Mouse (Mus musculus) Patski (cell line): ENCODE measurements at regions not wholly inside any gene's neighbourhood (a gene's known extent, or its start where the extent isn't known, plus 50 kb on each side); places are given as distances from the start of the nearest gene placed in this dataset.

Source experiments
- ATAC-seq: fragments of 100-300 bp; one replicate; pipeline ENCODE4 v1.8.0; 2021
- CTCF ChIA-PET: fragments of 350-600 bp; sonication (Branson Sonifier 250); formaldehyde crosslinking; loops from one replicate; lab custom pipeline; 2022; ENCODE audit warnings: inconsistent platforms; lab: Charles Lee
- POLR2A ChIA-PET: fragments of 350-600 bp; sonication (Branson Sonifier 250); formaldehyde crosslinking; loops from one replicate; lab custom pipeline; 2022; ENCODE audit warnings: antibody characterized with exemption, inconsistent platforms; lab: Charles Lee
- DNase-seq: peaks from one replicate; pipeline ENCODE4 v3.0.0-alpha.2; 2011; ENCODE audit warnings: low read depth, low spot score
- H3K27me3 ChIP-seq: fragments of 371-371 bp; one replicate; pipeline ENCODE4 v1.5.1; 2021
- CTCF ChIP-seq: fragments of 100-300 bp; IDR thresholded peaks from one replicate; pipeline ENCODE4 v1.5.1; 2021
- in situ Hi-C: fragments of 300-500 bp; cut with MboI; formaldehyde crosslinking; loops from 3 replicates; pipeline ENCODE4 v1.11.1; 2018; ENCODE audit warnings: low pct_unique_long_range_greater_than_20kb, mixed read lengths

DNA sequence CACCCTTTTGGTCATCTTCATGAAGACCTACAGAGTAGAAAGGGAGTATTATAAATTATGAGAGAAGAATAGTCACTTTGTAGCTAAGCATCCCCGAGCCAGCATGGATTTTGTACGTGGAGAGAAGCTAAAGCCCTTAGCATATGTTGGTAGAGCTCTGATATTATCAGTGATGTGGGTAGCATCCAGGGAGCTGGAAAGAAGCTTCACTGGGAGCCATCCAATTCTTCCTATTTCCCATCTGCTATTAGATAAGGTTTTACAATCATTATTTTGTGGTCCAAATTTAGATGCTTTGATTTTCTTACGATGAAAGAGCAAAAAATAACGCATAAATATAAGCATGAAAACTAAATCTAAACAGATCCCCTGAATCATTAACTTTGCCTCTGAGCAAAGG is 353.6 kb upstream of the Trpc7 start:
- DNase-seq (no peak), ATAC-seq (no peak)
- no peak for TF ChIP-seq CTCF
- POLR2A ChIA-PET: no interaction called here
- in situ Hi-C loops: no loop called here
- H3K27me3 ChIP-seq: peaks cover 5% of the 10 kb centered on the region
- CTCF ChIA-PET: no interaction called here

DNA sequence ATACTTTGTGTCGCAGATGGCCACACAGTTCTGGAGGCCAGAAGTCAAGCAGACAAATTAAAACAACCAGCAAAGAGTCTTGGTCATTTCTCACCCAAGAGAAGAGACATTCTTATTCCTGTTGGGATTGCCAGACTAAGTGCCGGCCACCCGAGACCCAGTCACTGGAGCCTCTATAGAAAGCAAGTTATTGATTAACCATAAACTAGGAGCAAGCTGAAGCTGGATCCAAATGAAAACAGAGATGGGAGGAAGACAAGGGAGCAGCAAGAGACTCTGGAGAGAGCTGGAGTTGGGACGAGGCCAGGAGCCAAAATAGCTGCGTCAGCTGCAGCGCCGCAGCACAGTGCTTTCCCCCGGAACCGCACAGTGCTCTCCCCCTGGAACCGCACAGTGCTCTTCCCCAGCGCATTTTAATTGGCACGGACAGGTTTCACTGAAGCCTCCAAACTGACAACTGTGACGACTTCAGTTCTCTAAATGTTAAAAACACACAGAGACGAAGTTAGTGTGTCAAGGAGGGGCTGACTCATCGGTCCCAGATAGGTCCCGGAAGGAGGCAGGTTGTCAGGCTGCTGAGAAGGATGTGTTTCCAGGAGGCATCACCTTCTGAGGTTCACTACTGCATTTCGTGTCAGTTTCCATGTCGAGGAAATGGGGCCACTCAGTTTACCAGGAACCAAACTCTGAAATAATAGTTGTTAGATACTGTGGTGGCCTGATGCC is 350.6 kb upstream of the Trpc7 start:
- in situ Hi-C loops: no loop called here
- no peak for TF ChIP-seq CTCF
- ChIA-PET CTCF (no interaction called here), POLR2A (no interaction called here)
- ATAC-seq (no peak), DNase-seq (no peak)
- H3K27me3 ChIP-seq: peaks cover 5% of the 10 kb centered on the region

DNA sequence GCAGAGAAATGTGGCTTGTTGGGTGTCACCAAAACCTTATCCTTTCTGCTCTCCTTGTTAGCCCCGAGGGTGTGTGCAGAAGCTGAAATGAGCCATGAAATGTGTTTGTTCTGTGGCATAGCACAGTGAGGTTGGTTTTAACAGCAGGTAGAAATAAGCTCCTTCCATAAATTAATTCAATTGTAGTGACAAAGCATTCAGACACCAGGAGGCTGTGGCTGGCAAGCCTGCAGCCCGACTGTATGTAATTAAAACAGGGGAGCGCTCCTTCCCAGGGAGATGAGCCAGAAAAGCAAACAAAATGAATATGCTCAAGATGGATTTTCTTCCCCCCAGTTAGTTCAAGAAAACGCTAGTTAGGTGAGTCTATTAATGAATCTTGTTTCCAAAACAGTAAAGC is 341.1 kb upstream of the Trpc7 start:
- no peak for DNase-seq
- in situ Hi-C loops: no loop called here
- no peak for ATAC-seq
- ChIA-PET POLR2A (no interaction called here), CTCF (no interaction called here)
- H3K27me3 ChIP-seq: no peaks in the 10 kb centered on the region
- TF ChIP-seq CTCF: no peak

DNA sequence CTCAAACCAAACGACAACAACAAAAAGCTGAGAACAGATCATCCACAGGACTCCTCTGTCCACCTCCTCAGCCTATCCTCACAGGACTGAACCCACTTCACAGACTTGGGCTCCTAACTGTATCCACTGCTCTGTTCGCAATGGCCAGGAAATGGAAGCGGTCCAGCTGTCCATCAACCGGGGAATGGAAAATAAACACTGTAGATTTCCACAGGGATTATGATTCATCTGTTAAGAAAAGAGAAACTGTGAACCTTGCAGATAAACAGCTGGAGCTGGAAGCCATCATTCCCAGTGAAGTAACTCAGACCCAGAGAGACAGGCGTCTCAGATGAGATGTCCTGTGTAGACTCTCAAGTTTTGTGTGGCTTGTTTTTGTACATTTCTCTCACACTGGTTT is 340.4 kb upstream of the Trpc7 start:
- ChIA-PET POLR2A (no interaction called here), CTCF (no interaction called here)
- in situ Hi-C loops: no loop called here
- no peaks in the 10 kb centered on the region for H3K27me3 ChIP-seq
- no peak for ATAC-seq
- no peak for TF ChIP-seq CTCF
- DNase-seq: no peak

DNA sequence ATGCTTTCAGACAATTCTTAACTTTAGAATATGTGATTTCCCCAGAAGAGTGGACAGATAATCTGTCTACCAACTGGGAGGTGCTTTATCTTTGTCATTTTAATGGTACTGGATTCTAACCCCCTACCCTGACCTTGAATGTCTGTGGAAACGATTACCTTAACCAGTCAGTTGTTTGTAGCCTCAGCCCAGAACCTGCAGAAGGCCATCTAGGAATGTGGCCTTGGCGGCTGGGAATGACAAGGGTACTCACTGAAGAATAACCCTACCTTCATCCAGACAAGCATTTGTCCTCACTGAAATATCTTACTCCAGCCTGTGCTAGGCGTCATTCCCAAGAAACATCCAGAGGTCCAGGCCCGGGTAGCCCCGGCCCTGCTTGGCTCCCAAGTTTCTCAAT is 337.1 kb upstream of the Trpc7 start:
- TF ChIP-seq CTCF: no peak

DNA sequence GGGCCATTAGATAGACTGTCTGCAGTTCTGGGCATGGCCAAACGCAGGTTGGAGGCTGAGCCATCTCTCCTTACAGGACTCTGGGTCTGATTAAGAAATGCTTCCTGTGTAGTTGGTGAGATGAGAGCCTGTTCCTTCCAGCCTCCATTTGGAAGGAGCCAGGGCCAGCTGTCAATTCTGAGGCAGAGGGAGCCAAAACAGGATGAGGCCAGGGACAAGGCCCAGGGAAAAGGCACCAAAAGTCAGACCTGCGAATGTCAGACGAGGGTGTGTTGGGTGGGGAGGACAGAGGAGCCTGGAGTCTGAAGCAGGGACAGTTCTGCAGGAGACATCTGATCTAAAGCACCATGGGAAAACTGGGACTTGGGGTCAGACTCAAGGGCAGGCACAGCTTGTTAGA is 335.9 kb upstream of the Trpc7 start:
- H3K27me3 ChIP-seq: no peaks in the 10 kb centered on the region
- in situ Hi-C loops: no loop called here
- CTCF ChIA-PET: no interaction called here
- ATAC-seq (no peak), DNase-seq (no peak)
- no peak for TF ChIP-seq CTCF
- POLR2A ChIA-PET: no interaction called here

More for the DNA sequence above, 337.1 kb upstream of the Trpc7 start:
- ChIA-PET POLR2A (no interaction called here), CTCF (no interaction called here)
- in situ Hi-C loops: no loop called here
- no peaks in the 10 kb centered on the region for H3K27me3 ChIP-seq
- DNase-seq (no peak), ATAC-seq (no peak)

DNA sequence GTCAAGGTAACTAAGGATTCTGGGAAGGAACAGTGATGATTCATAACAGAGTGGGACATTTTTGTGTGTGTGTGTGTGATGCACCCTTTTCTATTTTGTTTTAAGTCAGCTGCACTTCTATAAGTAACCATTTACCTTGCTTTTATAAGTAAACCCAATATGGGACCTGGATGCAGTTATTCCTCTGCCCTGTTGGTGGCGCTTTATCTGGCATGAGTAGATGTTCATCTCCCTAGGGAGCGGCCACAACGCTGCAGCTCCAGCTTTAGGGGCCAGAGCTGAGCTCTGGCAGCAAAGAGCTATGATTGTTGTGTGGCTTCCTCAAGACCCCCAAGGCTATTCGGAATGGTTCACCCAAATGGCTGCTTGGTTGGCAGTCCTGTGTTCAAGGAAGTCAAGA is 334.5 kb upstream of the Trpc7 start:
- ChIA-PET CTCF (interaction anchor here (1.0 kb wide), 1 partner anchor 10 kb away, joined by 3 read pairs; no protein-coding TSS in a partner anchor), POLR2A (no interaction called here)
- H3K27me3 ChIP-seq: no peaks in the 10 kb centered on the region
- no peak for ATAC-seq
- no peak for DNase-seq
- TF ChIP-seq CTCF: no peak
- in situ Hi-C loops: no loop called here

DNA sequence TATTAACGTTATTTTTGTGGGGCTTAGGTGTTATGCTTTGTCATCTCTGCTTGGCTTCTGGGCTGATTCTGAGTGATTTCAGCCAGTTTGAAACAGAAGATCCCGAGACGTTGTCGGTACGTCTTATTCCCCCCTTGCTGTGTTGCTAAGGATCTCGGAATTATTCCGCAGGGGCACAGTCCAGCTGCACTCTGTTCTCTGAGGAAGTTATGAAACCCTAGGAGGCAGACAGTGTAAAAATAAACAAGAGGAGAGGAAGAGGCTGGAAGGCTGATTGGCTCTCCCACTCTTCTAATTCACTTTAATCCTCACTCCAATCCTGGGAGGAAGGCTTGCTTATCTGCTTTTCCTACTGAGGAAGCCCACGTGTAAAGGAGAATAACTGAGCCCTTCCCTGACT is 325.3 kb upstream of the Trpc7 start:
- H3K27me3 ChIP-seq: no peaks in the 10 kb centered on the region
- ChIA-PET POLR2A (no interaction called here), CTCF (no interaction called here)
- ATAC-seq: no peak
- in situ Hi-C loops: no loop called here
- DNase-seq: no peak
- no peak for TF ChIP-seq CTCF

DNA sequence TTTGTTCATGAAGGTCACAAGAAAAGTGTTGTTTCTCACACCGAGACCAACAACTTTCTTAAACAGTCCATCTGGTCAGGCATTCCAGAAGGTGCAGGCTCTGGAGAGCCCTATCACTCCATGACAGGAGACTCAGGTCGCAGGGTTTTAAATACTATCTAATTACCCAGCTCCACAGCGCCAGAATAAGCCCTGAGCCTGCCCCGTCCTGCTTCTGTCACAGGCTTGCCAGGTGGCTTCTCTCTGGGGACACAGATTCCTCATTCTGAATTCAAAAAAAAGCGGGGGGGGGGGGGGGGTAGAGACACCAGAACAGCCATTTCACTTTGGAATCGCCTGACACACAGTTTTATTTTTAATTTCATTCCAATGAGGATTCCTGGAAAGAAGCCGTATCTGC is 320.4 kb upstream of the Trpc7 start:
- CTCF ChIA-PET: no interaction called here
- H3K27me3 ChIP-seq: no peaks in the 10 kb centered on the region
- TF ChIP-seq CTCF: no peak
- DNase-seq (no peak), ATAC-seq (no peak)
- in situ Hi-C loops: no loop called here
- POLR2A ChIA-PET: no interaction called here

DNA sequence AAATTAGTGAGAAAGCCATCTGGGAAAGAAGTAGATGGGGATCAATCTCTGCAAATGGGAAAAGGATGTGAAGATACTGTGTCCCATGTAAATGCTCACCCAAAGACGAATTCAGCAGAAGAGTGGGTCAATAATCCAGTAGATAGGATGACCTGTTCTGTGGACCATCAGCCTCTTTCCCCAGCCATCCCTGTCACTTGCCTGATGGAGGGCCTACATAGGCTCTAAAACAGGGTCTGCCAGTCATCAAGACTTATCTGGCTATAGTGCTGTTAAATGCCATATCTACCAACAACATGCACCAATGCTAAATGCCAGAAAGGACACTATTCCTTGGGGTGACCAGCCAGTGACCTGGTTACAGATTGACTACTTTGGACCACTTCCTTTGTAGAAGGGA is 316.5 kb upstream of the Trpc7 start:
- no peak for TF ChIP-seq CTCF
- CTCF ChIA-PET: no interaction called here
- POLR2A ChIA-PET: no interaction called here
- in situ Hi-C loops: no loop called here
- DNase-seq: no peak
- no peak for ATAC-seq
- H3K27me3 ChIP-seq: no peaks in the 10 kb centered on the region

DNA sequence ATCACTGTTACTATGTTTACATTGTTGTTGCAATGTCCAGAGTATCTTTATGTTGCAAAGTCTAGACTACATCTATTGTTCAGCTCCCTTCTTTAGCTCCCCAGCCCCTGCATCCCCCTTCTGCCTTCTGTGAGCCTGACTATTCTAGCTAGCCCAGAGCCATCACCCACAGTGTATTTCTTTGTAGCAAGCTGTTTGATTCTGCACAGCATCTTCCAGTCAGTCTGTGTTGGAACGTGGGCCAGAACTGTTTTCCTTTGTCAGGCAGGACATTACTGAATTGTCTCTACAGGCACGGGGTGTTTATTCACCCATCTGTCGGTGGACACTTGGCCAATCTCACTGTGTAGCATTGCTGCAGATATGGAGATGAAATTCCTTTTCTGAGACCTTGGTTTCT is 295.4 kb upstream of the Trpc7 start:
- POLR2A ChIA-PET: no interaction called here
- in situ Hi-C loops: no loop called here
- no peak for ATAC-seq
- H3K27me3 ChIP-seq: no peaks in the 10 kb centered on the region
- CTCF ChIA-PET: no interaction called here
- DNase-seq: no peak
- TF ChIP-seq CTCF: no peak

DNA sequence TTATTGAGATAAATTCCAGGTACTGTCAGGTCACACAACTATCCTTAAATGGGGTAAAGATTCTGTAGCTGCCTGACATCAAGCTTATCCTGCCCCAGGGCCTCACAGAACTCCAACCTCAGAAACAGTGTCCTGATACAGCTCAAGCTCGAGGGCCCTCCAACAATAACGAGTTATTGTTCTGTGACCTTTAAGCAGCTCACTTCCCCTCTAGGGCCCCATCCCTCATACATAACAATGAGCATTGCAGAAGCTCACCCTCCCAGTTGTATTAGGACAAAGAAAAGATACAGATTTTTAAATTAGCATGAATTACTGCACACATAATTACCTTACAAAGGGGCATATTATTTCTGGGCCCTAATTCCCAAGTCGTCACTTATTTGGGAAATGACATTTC is 293.5 kb upstream of the Trpc7 start:
- CTCF ChIA-PET: interaction anchor here (1.0 kb wide), 1 partner anchor 10 kb away, joined by 3 read pairs; no protein-coding TSS in a partner anchor
- no peak for TF ChIP-seq CTCF
- ATAC-seq (no peak), DNase-seq (no peak)
- POLR2A ChIA-PET: no interaction called here
- H3K27me3 ChIP-seq: no peaks in the 10 kb centered on the region
- in situ Hi-C loops: no loop called here
